Comparison of ENCODE assay signal across 11 mouse cellular contexts in the genomic region with DNA sequence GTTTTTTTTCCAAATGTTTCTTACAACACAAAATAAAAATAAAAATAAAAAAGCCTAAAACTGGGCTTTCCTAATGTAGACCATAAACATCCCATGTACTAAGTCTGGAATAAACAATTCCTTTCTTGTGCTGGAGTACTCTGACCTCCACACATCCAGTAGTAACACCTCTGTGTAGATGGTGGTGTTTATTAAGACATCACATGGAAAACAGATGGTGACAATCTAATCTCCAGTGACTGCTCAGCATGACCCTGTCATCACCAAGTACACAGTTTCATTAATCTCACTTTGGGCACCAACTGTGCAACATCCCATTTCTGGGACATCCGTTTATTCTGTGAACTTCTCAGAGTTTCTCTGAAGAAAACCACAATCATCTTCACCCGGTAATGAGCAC.
"Had no signal": no experiment of that assay in that cellular context is flagged by ENCODE, and none has a peak within 500 bp of the region (broad histone marks: within the 10 kb centered on the region; RNA-seq: fewer than 3 reads in every experiment).

No protein-coding gene starts in this region.

- H3K9me3 ChIP-seq: limb, embryonic 12.5 days; midbrain, embryonic 13.5 days; neural tube, embryonic 12.5 days; stomach, embryonic 15.5 days had no signal

- H3K36me3 ChIP-seq: limb, embryonic 12.5 days; midbrain, embryonic 13.5 days; neural tube, embryonic 12.5 days; stomach, embryonic 15.5 days had no signal

- DNase-seq: kidney, adult 18-20 months; kidney, postnatal 10 days; lung, adult 18-20 months; right cerebral cortex, postnatal 4 days; thymus, adult 2 months; thymus, postnatal 25 days had no signal

- H3K27ac ChIP-seq: limb, embryonic 12.5 days; liver, embryonic 14.5 days; midbrain, embryonic 13.5 days; neural tube, embryonic 12.5 days; stomach, embryonic 15.5 days had no signal

- ATAC-seq: midbrain, embryonic 13.5 days had no signal

- H3K4me2 ChIP-seq: limb, embryonic 12.5 days; midbrain, embryonic 13.5 days; neural tube, embryonic 12.5 days; stomach, embryonic 15.5 days had no signal

- H3K4me3 ChIP-seq: limb, embryonic 12.5 days; midbrain, embryonic 13.5 days; neural tube, embryonic 12.5 days; stomach, embryonic 15.5 days had no signal

- H3K4me1 ChIP-seq: limb, embryonic 12.5 days; midbrain, embryonic 13.5 days; neural tube, embryonic 12.5 days; stomach, embryonic 15.5 days had no signal

- H3K27me3 ChIP-seq: midbrain, embryonic 13.5 days; neural tube, embryonic 12.5 days; stomach, embryonic 15.5 days had no signal

- H3K9ac ChIP-seq: limb, embryonic 12.5 days; liver, embryonic 14.5 days; midbrain, embryonic 13.5 days; neural tube, embryonic 12.5 days; stomach, embryonic 15.5 days had no signal
